9 mouse cellular contexts compared by ENCODE assay signal in the genomic region with DNA sequence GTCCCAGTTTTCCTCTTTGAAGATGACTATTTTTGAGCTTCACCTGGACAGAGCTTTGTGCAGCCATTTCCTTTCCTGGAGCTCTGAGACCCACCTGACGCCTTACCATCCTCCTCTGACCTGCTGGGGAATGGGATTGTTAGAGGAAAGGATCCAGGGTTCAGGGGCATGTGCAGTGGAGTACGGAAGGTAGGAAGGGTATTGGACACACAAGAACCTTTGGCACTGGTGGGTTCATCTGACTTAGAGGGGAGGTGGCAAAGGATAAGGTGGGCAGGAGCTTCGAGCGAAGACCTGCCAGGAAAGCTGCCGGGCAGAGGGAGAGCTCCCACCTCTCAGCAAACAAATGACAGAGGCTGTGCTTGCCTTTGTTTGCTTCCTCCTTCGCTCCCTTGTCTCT. TPM values are rescaled to one million over a fixed set of nuclear protein-coding genes. Genes with fewer than 3 reads are reported as not detected.
DNase-seq lines count a peak whose midpoint lies in the region; ATAC-seq and TF ChIP-seq lines count a peak whose summit lies in the region.
"Had no signal": no experiment of that assay in that cellular context is flagged by ENCODE, and none has a peak within 500 bp of the region (broad histone marks: within the 10 kb centered on the region; RNA-seq: fewer than 3 reads in every experiment).

No protein-coding gene starts in this region.

- H3K4me2 ChIP-seq in lung, embryonic 15.5 days = peak overlapping the region; percentile 83; the same call in 1 of the 2 replicates
- peak overlapping the region; percentile 94 for H3K4me2 ChIP-seq in limb, embryonic 14.5 days (replicated peaks; ENCODE audit: low read depth, low read length, severe bottlenecking)
- no peak overlapping the region for H3K4me2 ChIP-seq in stomach, embryonic 16.5 days (ENCODE audit: low read depth, low read length)

- WGBS in lung, embryonic 15.5 days = 37% methylated on average over 6 of the region's 6 CpGs
- WGBS in limb, embryonic 14.5 days = 45% methylated on average over 6 of the region's 6 CpGs
- 32% methylated on average over 6 of the region's 6 CpGs for WGBS in stomach, embryonic 16.5 days

- no peak for ATAC-seq in lung, embryonic 15.5 days (ENCODE audit: borderline replicate concordance, extremely low read depth, low FRiP score, low TSS enrichment)
- ATAC-seq in limb, embryonic 14.5 days (ENCODE audit: low FRiP score, low read depth) = no peak
- no peak for ATAC-seq in stomach, embryonic 16.5 days (ENCODE audit: insufficient read depth, low FRiP score)

- peaks cover 26% of the 10 kb centered on the region for H3K4me1 ChIP-seq in lung, embryonic 15.5 days
- H3K4me1 ChIP-seq in limb, embryonic 14.5 days (ENCODE audit: control insufficient read depth, insufficient read depth, low read length) = peaks cover 15% of the 10 kb centered on the region
- H3K4me1 ChIP-seq in stomach, embryonic 16.5 days (ENCODE audit: control insufficient read depth, insufficient read depth, low read length) = peaks cover 15% of the 10 kb centered on the region

- H3K36me3 ChIP-seq in lung, embryonic 15.5 days = no peaks in the 10 kb centered on the region
- no peaks in the 10 kb centered on the region for H3K36me3 ChIP-seq in limb, embryonic 14.5 days (ENCODE audit: control insufficient read depth, insufficient read depth, low read length)
- no peaks in the 10 kb centered on the region for H3K36me3 ChIP-seq in stomach, embryonic 16.5 days (ENCODE audit: control insufficient read depth, insufficient read depth, low read length)

- no peak overlapping the region for H3K4me3 ChIP-seq in lung, embryonic 15.5 days
- peak overlapping the region; percentile 64 for H3K4me3 ChIP-seq in limb, embryonic 14.5 days (replicated peaks; ENCODE audit: low read length)
- H3K4me3 ChIP-seq in stomach, embryonic 16.5 days (replicated peaks; ENCODE audit: low read length) = 0 out of 2 replicates have a peak overlapping the region, but pooled peaks have one; percentile 56

- peak; percentile 52 to 53 for DNase-seq in cerebellum, postnatal 14 days
- no peak for DNase-seq in cerebellum, adult 11 months
- no peak for DNase-seq in lung, postnatal 10 days
- DNase-seq in limb, embryonic 14.5 days (ENCODE audit: low spot score) = no peak
- DNase-seq in adrenal gland, adult 8-10 months = no peak
- DNase-seq in ovary, adult 18-20 months (ENCODE audit: low spot score) = no peak

- TF ChIP-seq POLR2A in limb, embryonic 14.5 days (IDR thresholded peaks at IDR 0.05; ENCODE audit: borderline replicate concordance, extremely low read depth, insufficient read depth, insufficient read length) = no peak

- no peaks in the 10 kb centered on the region for H3K9me3 ChIP-seq in lung, embryonic 15.5 days
- H3K9me3 ChIP-seq in limb, embryonic 14.5 days (ENCODE audit: control insufficient read depth, low read length) = no peaks in the 10 kb centered on the region
- H3K9me3 ChIP-seq in stomach, embryonic 16.5 days (replicated peaks; ENCODE audit: control insufficient read depth, low read length) = no peaks in the 10 kb centered on the region

- no peak overlapping the region for H3K27ac ChIP-seq in lung, embryonic 15.5 days
- no peak overlapping the region for H3K27ac ChIP-seq in limb, embryonic 14.5 days (replicated peaks; ENCODE audit: low read depth, low read length)
- no peak overlapping the region for H3K27ac ChIP-seq in stomach, embryonic 16.5 days (ENCODE audit: low read length)

- peaks cover 74% of the 10 kb centered on the region for H3K27me3 ChIP-seq in lung, embryonic 15.5 days
- peaks cover 42% of the 10 kb centered on the region for H3K27me3 ChIP-seq in limb, embryonic 14.5 days (ENCODE audit: control insufficient read depth, insufficient read depth, low read length)
- H3K27me3 ChIP-seq in stomach, embryonic 16.5 days (ENCODE audit: control insufficient read depth, insufficient read depth, low read length) = peaks cover 37% of the 10 kb centered on the region

- H3K9ac ChIP-seq in lung, embryonic 15.5 days = no peak overlapping the region
- no peak overlapping the region for H3K9ac ChIP-seq in limb, embryonic 14.5 days (ENCODE audit: low read depth, low read length, severe bottlenecking)
- no peak overlapping the region for H3K9ac ChIP-seq in stomach, embryonic 16.5 days (ENCODE audit: low read length)

RNA-seq across cellular contexts. Expression of gene C1qtnf4, which starts 0.8 kb away (rescaled TPM):
- polyA plus RNA-seq in lung, embryonic 15.5 days (2015; fragmentation: Nextera tagmentation; extraction: Ambion mirVana) = 4.0 TPM in 2 replicates
- 28.6 and 38.1 TPM in 2 replicates for polyA plus RNA-seq in limb, embryonic 14.5 days (2012; rRNA removed)
- 32.0 and 35.0 TPM in 2 replicates for polyA plus RNA-seq in limb, embryonic 14.5 days (2014; fragmentation: Nextera tagmentation; extraction: Ambion mirVana)
- 5.3 and 5.7 TPM in 2 replicates for polyA plus RNA-seq in stomach, embryonic 16.5 days (2015; fragmentation: Nextera tagmentation; extraction: Ambion mirVana)
- 1 to 10 TPM; 1.6 to 3.5 (median 2.8) TPM for total RNA-seq in adrenal gland, adult 8-10 months (2022)
- total RNA-seq: monocyte, adult 5-6 weeks had no signal

RNA-seq across cellular contexts. Expression of gene Kbtbd4, which starts 18.1 kb away (rescaled TPM):
- 36.8 and 37.8 TPM in 2 replicates for polyA plus RNA-seq in lung, embryonic 15.5 days (2015; fragmentation: Nextera tagmentation; extraction: Ambion mirVana)
- polyA plus RNA-seq in limb, embryonic 14.5 days (2012; rRNA removed) = 25.5 and 26.8 TPM in 2 replicates
- 30.5 and 33.8 TPM in 2 replicates for polyA plus RNA-seq in limb, embryonic 14.5 days (2014; fragmentation: Nextera tagmentation; extraction: Ambion mirVana)
- 29.7 and 32.4 TPM in 2 replicates for polyA plus RNA-seq in stomach, embryonic 16.5 days (2015; fragmentation: Nextera tagmentation; extraction: Ambion mirVana)
- 10 to 100 TPM; 41.4 to 48.0 (median 45.2) TPM for total RNA-seq in adrenal gland, adult 8-10 months (2022)

RNA-seq across cellular contexts. Expression of gene Ndufs3, which starts 18.2 kb away (rescaled TPM):
- polyA plus RNA-seq in lung, embryonic 15.5 days (2015; fragmentation: Nextera tagmentation; extraction: Ambion mirVana) = 199 and 207 TPM in 2 replicates
- polyA plus RNA-seq in limb, embryonic 14.5 days (2012; rRNA removed) = 155 and 170 TPM in 2 replicates
- 207 and 219 TPM in 2 replicates for polyA plus RNA-seq in limb, embryonic 14.5 days (2014; fragmentation: Nextera tagmentation; extraction: Ambion mirVana)
- polyA plus RNA-seq in stomach, embryonic 16.5 days (2015; fragmentation: Nextera tagmentation; extraction: Ambion mirVana) = 221 and 234 TPM in 2 replicates
- 100 to 1,000 TPM; 308 to 467 (median 370) TPM for total RNA-seq in adrenal gland, adult 8-10 months (2022)

RNA-seq across cellular contexts. Expression of gene Mtch2, which starts 39.5 kb away (rescaled TPM):
- polyA plus RNA-seq in lung, embryonic 15.5 days (2015; fragmentation: Nextera tagmentation; extraction: Ambion mirVana) = 208 and 209 TPM in 2 replicates
- polyA plus RNA-seq in limb, embryonic 14.5 days (2012; rRNA removed) = 111 and 120 TPM in 2 replicates
- polyA plus RNA-seq in limb, embryonic 14.5 days (2014; fragmentation: Nextera tagmentation; extraction: Ambion mirVana) = 201 and 210 TPM in 2 replicates
- polyA plus RNA-seq in stomach, embryonic 16.5 days (2015; fragmentation: Nextera tagmentation; extraction: Ambion mirVana) = 221 and 238 TPM in 2 replicates
- total RNA-seq in adrenal gland, adult 8-10 months (2022) = 100 to 1,000 TPM; 136 to 235 (median 166) TPM

RNA-seq across cellular contexts. Expression of gene Celf1, which starts 53.7 kb away (rescaled TPM):
- polyA plus RNA-seq in lung, embryonic 15.5 days (2015; fragmentation: Nextera tagmentation; extraction: Ambion mirVana) = 80.7 and 81.8 TPM in 2 replicates
- 70.3 and 73.1 TPM in 2 replicates for polyA plus RNA-seq in limb, embryonic 14.5 days (2012; rRNA removed)
- polyA plus RNA-seq in limb, embryonic 14.5 days (2014; fragmentation: Nextera tagmentation; extraction: Ambion mirVana) = 51.5 and 52.2 TPM in 2 replicates
- 74.3 and 81.5 TPM in 2 replicates for polyA plus RNA-seq in stomach, embryonic 16.5 days (2015; fragmentation: Nextera tagmentation; extraction: Ambion mirVana)
- 100 to 1,000 TPM in 1 of 4 experiments, 10 to 100 TPM in 3; 74.4 to 102 (median 89.7) TPM for total RNA-seq in adrenal gland, adult 8-10 months (2022)

Comparison
In these comparisons a context has a peak if more than half of its experiments do, and no peak if none do; other contexts are left out.
1. DNase-seq: peak in cerebellum, postnatal 14 days (2 of 2); none in cerebellum, adult 11 months (single experiment), lung, postnatal 10 days (single experiment), limb, embryonic 14.5 days (single experiment), adrenal gland, adult 8-10 months (single experiment) and ovary, adult 18-20 months (single experiment).